8 mouse cellular contexts compared by ENCODE assay signal in genomic region chr17:45566360-45567161, GRCm38 (mm10). TPM values are rescaled to one million over a fixed set of nuclear protein-coding genes. Genes with fewer than 3 reads are reported as not detected.
DNase-seq lines count a peak whose midpoint lies in the region; ATAC-seq and TF ChIP-seq lines count a peak whose summit lies in the region.

No protein-coding gene starts in this region.

- H3K9me3 ChIP-seq in heart, embryonic 16.5 days (replicated peaks; ENCODE audit: control insufficient read depth, low read length): no peaks in the 10 kb centered on the region
- no peaks in the 10 kb centered on the region for H3K9me3 ChIP-seq in liver, embryonic 12.5 days (replicated peaks)

- H3K79me3 ChIP-seq in C2C12 (ENCODE audit: low read depth): peaks cover 42% of the 10 kb centered on the region

- no peaks in the 10 kb centered on the region for H3K27me3 ChIP-seq in heart, embryonic 16.5 days (ENCODE audit: control insufficient read depth, insufficient read depth, low read length)
- no peaks in the 10 kb centered on the region for H3K27me3 ChIP-seq in C2C12 (ENCODE audit: control insufficient read depth, insufficient read depth, insufficient read length)
- H3K27me3 ChIP-seq in liver, embryonic 12.5 days (replicated peaks): no peaks in the 10 kb centered on the region

- H3K36me3 ChIP-seq in heart, embryonic 16.5 days (ENCODE audit: control insufficient read depth, insufficient read depth): peaks cover 56% of the 10 kb centered on the region
- peaks cover 64% of the 10 kb centered on the region for H3K36me3 ChIP-seq in C2C12 (ENCODE audit: control insufficient read depth, insufficient read depth)
- H3K36me3 ChIP-seq in liver, embryonic 12.5 days: peaks cover 66% of the 10 kb centered on the region

- H3K4me3 ChIP-seq in heart, embryonic 16.5 days (ENCODE audit: low read length): no peak overlapping the region
- H3K4me3 ChIP-seq in C2C12 (ENCODE audit: insufficient read depth, poor library complexity, severe bottlenecking): no peak overlapping the region
- H3K4me3 ChIP-seq in liver, embryonic 12.5 days: no peak overlapping the region

- H3K4me2 ChIP-seq in heart, embryonic 16.5 days (ENCODE audit: low read depth, low read length): no peak overlapping the region
- no peak overlapping the region for H3K4me2 ChIP-seq in liver, embryonic 12.5 days

- ATAC-seq in heart, embryonic 16.5 days (replicated peaks; ENCODE audit: extremely low read depth, insufficient read depth, low FRiP score): no peak
- ATAC-seq in liver, embryonic 12.5 days: peak; percentile 27

- peaks cover 39% of the 10 kb centered on the region for H3K4me1 ChIP-seq in heart, embryonic 16.5 days (ENCODE audit: control insufficient read depth, insufficient read depth, low read length)
- H3K4me1 ChIP-seq in liver, embryonic 12.5 days: peaks cover 70% of the 10 kb centered on the region

- H3ac ChIP-seq in C2C12 (ENCODE audit: control insufficient read depth, insufficient read length, low read depth): no peak overlapping the region

- WGBS in heart, embryonic 16.5 days: 61% methylated on average over 18 of the region's 18 CpGs
- 63% methylated on average over 18 of the region's 18 CpGs for WGBS in liver, embryonic 12.5 days (ENCODE audit: insufficient replicate concordance)

- intact Hi-C loops in heart, postnatal 14 days (cut with DNase I): loop anchor here (10.0 kb wide), 1 partner anchor 818 kb away; the partner anchor contains the start of gene Zfp318

- H3K9ac ChIP-seq in heart, embryonic 16.5 days (ENCODE audit: low read length): no peak overlapping the region
- no peak overlapping the region for H3K9ac ChIP-seq in liver, embryonic 12.5 days

- H3K79me2 ChIP-seq in C2C12 (ENCODE audit: control insufficient read depth, insufficient read depth): peaks cover 54% of the 10 kb centered on the region

- peak overlapping the region; percentile 55 for H3K27ac ChIP-seq in heart, embryonic 16.5 days (ENCODE audit: low read length)
- H3K27ac ChIP-seq in liver, embryonic 12.5 days: peak overlapping the region; percentile 38; the same call in 1 of the 2 replicates

- TF ChIP-seq CTCF in C2C12 (IDR thresholded peaks at IDR 0.05; ENCODE audit: control insufficient read depth, insufficient read depth, insufficient read length): no peak

- no peak for DNase-seq in heart, postnatal 14 days
- DNase-seq in R1 (ENCODE audit: low read depth, low spot score): peak; percentile 77
- DNase-seq in gastrocnemius, adult 18-20 months (ENCODE audit: low spot score): no peak
- DNase-seq in spleen, adult 12 weeks (ENCODE audit: low spot score): no peak
- DNase-seq in gastrocnemius, postnatal 4 days (ENCODE audit: low spot score in 2 of 2): no peak

TF ChIP-seq in C2C12, 6 proteins besides CTCF, POLR2A, EP300 and RAD21:
- TF ChIP-seq FOSL1 (IDR thresholded peaks at IDR 0.05; ENCODE audit: insufficient read depth, low read length, poor library complexity, severe bottlenecking) (no peak), CEBPB (IDR thresholded peaks at IDR 0.05; ENCODE audit: low read depth) (no peak), MAX (IDR thresholded peaks at IDR 0.05) (peak; percentile 33)

RNA-seq across cellular contexts. Expression of gene Slc35b2, which starts 2.9 kb away (rescaled TPM):
- 89.4 and 89.9 TPM in 2 replicates for polyA plus RNA-seq in heart, embryonic 16.5 days (2015; fragmentation: Nextera tagmentation; extraction: Ambion mirVana)
- 10 to 100 TPM; 28.8 to 29.9 TPM for total RNA-seq in heart, postnatal 14 days (2021)
- polyA plus RNA-seq in C2C12 (2012; fragmentation: generic; extraction: Trizol): 131 TPM
- polyA plus RNA-seq in liver, embryonic 12.5 days (2016; fragmentation: Nextera tagmentation; extraction: Ambion mirVana): 69.1 and 72.5 TPM in 2 replicates
- total RNA-seq in gastrocnemius, adult 18-20 months (2021): 10 to 100 TPM; 16.2 to 17.7 TPM
- total RNA-seq in gastrocnemius, postnatal 4 days (2021): 10 to 100 TPM; 44.4 to 52.7 TPM

RNA-seq across cellular contexts. Expression of gene Hsp90ab1, which starts 6.5 kb away (rescaled TPM):
- 1,191 and 1,235 TPM in 2 replicates for polyA plus RNA-seq in heart, embryonic 16.5 days (2015; fragmentation: Nextera tagmentation; extraction: Ambion mirVana)
- total RNA-seq in heart, postnatal 14 days (2021): 100 to 1,000 TPM; 897 to 986 TPM
- polyA plus RNA-seq in C2C12 (2012; fragmentation: generic; extraction: Trizol): 2,021 TPM
- 1,007 and 1,098 TPM in 2 replicates for polyA plus RNA-seq in liver, embryonic 12.5 days (2016; fragmentation: Nextera tagmentation; extraction: Ambion mirVana)
- 1,000 to 10,000 TPM; 1,074 to 1,224 TPM for total RNA-seq in gastrocnemius, adult 18-20 months (2021)
- 1,000 to 10,000 TPM; 1,179 to 1,260 TPM for total RNA-seq in gastrocnemius, postnatal 4 days (2021)

RNA-seq across cellular contexts. Expression of gene Nfkbie, which starts 11.1 kb away (rescaled TPM):
- 5.3 and 10.9 TPM in 2 replicates for polyA plus RNA-seq in heart, embryonic 16.5 days (2015; fragmentation: Nextera tagmentation; extraction: Ambion mirVana)
- 1 to 10 TPM; 1.5 to 2.1 TPM for total RNA-seq in heart, postnatal 14 days (2021)
- polyA plus RNA-seq in C2C12 (2012; fragmentation: generic; extraction: Trizol): 5.3 TPM
- polyA plus RNA-seq in liver, embryonic 12.5 days (2016; fragmentation: Nextera tagmentation; extraction: Ambion mirVana): 2.0 TPM in 2 replicates
- total RNA-seq in gastrocnemius, adult 18-20 months (2021): under 1 TPM; 0.30 to 0.47 TPM
- 1 to 10 TPM; 3.2 TPM for total RNA-seq in gastrocnemius, postnatal 4 days (2021)

RNA-seq across cellular contexts. Expression of gene Tmem151b, which starts 17.1 kb away (rescaled TPM):
- 1.2 and 1.9 TPM in 2 replicates for polyA plus RNA-seq in heart, embryonic 16.5 days (2015; fragmentation: Nextera tagmentation; extraction: Ambion mirVana)
- total RNA-seq in heart, postnatal 14 days (2021): under 1 TPM; 0.07 to 0.49 TPM
- 1.2 TPM for polyA plus RNA-seq in C2C12 (2012; fragmentation: generic; extraction: Trizol)
- polyA plus RNA-seq in liver, embryonic 12.5 days (2016; fragmentation: Nextera tagmentation; extraction: Ambion mirVana): 0.30 and 0.31 TPM in 2 replicates
- not detected for total RNA-seq in gastrocnemius, adult 18-20 months (2021)
- total RNA-seq in gastrocnemius, postnatal 4 days (2021): under 1 TPM; 0.15 to 0.29 TPM

RNA-seq across cellular contexts. Expression of gene Slc29a1, which starts 32.8 kb away (rescaled TPM):
- 110 and 137 TPM in 2 replicates for polyA plus RNA-seq in heart, embryonic 16.5 days (2015; fragmentation: Nextera tagmentation; extraction: Ambion mirVana)
- total RNA-seq in heart, postnatal 14 days (2021): 10 to 100 TPM; 75.0 to 80.7 TPM
- polyA plus RNA-seq in C2C12 (2012; fragmentation: generic; extraction: Trizol): 264 TPM
- polyA plus RNA-seq in liver, embryonic 12.5 days (2016; fragmentation: Nextera tagmentation; extraction: Ambion mirVana): 260 and 267 TPM in 2 replicates
- 10 to 100 TPM; 31.9 to 32.4 TPM for total RNA-seq in gastrocnemius, adult 18-20 months (2021)
- 100 to 1,000 TPM; 148 to 166 TPM for total RNA-seq in gastrocnemius, postnatal 4 days (2021)
